Mouse (Mus musculus) CD4-positive helper T cell, adult 2 months (primary cell): ENCODE data around the gene Kmt5c.
A peak's percentile ranks its signal among the peaks of the same experiment; 100 is the strongest.

Experiments
- DNase-seq: peaks from one replicate; pipeline ENCODE4 v3.0.0-alpha.2; 2012; ENCODE audit warnings: low read depth, missing footprints, low spot score

The Kmt5c gene

GRCm38 (mm10) chr7:4739544-4740275 is at the start of gene Kmt5c:
Kmt5c (plus strand) TSS chr7:4740115.
- peak; percentile 100 for DNase-seq

DNA sequence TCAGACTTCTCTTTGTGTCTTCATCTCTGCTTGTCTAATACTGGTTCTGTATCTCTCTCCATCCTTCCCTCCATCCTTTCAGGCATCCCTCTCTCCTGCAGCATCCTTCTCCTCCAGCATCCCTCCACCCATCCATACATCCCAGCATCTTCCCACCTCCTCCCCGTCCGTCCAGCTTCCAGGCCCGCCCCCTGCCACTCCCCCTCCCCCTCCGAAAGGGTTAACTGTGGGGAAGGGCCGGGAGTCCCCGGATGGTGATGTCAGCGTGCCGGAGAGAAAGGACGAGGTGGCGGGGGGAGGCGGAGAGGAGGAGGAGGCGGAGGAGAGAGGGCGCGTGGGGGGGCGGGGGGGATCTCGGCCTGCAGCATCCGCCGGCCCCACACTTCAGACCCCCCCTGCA is 49.5 kb upstream of the Kmt5c start, which contains the start of gene Brsk1:
TSS of gene Brsk1 (plus strand) at position 218 of the 400 bp plus-strand sequence.
- no peak for DNase-seq

DNA sequence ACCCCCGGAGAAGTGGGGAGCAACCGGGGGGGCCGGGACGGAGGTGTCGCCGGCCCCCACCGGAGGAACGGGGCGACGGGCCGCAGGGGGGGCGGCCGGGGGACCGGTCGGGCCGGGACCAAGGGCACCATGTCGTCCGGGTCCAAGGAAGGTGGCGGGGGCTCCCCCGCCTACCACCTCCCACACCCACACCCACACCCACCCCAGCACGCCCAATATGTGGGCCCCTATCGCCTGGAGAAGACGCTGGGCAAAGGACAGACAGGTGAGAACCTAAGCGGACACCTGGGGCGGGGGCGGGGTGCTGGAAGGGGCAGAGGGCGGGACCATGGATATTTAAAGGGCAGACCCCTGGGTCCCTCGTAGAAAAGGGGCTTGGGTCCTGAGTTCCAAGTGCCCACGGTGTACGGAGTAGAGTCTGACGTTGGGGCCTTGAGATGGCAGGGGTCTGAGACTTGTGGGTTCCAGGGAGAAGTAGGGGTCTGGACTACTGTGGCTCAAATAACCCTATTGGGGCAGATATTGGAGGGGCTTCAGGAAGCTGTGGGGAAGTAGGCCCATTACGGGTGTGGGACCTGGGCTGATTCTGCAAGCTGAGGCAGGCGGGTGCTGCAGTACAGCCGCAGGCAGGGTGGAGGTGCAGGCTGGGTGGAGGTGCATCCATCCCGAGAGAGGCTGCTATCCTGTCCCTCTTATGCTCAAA is 48.8 kb upstream of the Kmt5c start:
- no peak for DNase-seq

DNA sequence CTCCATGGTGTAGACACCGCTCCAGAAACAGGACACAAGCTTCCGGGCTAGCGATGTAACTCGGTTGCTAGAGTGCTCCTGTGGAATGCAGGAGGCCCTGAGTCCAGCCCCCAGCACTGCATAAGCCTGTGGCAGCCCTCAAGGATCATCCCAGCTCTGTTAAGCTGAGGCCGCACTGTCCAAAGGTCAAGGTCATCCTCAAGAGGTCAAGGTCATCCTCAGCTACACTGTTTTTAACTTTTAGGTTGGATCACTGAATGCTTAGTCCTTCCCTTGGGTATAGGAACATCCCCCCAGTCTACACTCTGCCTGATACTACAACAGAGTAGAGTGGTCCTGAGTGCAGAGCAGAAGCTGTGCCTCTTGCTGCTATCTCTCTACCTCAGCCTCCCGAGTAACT is 46.9 kb upstream of the Kmt5c start:
- DNase-seq = no peak

DNA sequence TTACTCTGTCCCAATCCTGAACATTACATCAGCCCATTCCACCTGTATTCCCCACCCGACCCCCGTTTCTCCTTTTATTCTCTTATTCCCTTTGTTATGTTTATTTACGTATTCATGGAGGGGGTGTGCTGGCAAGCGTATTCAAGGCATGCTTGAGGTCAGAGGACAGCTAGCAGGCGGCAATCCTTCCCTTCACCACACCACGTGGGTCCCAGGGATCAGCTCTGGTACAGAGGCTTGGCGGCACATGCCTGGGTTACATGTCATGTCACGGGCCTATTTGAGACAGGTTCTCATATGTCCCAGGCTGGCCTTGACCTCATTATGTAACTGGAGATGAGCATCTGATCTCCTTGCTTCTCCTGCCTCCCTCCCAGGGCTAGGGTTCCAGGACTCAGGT is 37.6 kb upstream of the Kmt5c start:
- no peak for DNase-seq

- no peak for DNase-seq
Observed at GRCm38 (mm10) chr7:4703195-4703594, 36.7 kb upstream of the Kmt5c start.

DNA sequence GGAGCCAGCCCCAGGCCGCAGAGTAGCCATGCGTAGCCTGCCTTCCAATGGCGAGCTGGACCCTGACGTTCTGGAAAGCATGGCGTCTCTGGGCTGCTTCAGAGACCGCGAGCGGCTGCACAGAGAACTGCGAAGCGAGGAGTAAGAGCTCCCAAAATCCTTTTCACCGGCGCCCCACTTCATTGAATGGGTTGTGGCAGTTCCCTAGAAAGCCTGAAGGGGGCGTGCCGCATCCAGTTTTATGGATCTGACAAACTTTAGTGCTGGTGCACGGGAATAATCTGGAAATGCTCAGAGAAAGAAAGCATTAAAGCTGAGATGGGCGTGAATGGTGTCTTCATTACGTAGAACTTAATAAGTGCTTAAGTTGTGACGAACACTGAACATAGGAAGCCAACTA is 34.8 kb upstream of the Kmt5c start:
- DNase-seq = no peak

- DNase-seq = no peak
Observed at GRCm38 (mm10) chr7:4712594-4712993, 27.3 kb upstream of the Kmt5c start.

- no peak for DNase-seq
Observed at GRCm38 (mm10) chr7:4716955-4717354, 23.0 kb upstream of the Kmt5c start.

DNA sequence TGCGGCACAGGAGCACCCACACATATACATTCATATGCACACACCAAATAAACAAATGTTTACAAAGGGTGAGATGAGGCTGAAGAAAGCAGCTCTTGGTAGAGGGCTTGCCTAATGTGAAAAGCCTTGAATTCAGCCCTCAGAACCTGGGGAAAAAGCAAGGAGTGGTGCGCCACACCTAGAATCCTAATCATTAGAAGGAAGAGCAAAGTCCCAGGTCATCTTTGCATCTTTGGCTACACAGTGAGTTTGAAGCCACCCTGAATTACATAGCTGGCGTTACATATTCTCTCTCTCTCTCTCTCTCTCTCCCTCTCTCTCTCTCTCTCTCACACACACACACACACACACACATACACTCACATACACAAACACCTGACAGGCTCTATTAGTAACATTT is 20.6 kb upstream of the Kmt5c start:
- DNase-seq = no peak

DNA sequence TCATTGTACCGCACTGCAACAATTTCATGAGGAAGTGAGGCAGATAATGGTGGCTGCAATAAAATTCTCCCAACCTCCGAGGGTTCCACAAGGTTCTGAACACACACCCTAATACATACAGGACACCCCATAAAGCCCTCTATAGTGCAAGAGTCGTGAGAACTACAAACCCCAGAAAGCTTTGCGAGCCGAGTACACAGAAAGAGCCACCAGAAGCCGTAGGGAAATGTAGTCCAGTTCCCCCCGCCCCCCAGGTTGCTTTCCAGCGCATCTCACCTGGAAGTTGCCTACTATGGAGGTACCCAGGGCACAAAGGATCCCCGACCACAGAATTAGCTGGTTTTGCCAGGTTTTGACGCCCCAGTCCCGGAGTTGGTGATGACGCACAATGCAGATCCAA is 16.4 kb upstream of the Kmt5c start:
- DNase-seq = no peak

GRCm38 (mm10) chr7:4724359-4724758 is 15.6 kb upstream of the Kmt5c start:
- DNase-seq = no peak

GRCm38 (mm10) chr7:4725169-4725568 is 14.7 kb upstream of the Kmt5c start, which contains the start of gene Tmem150b:
Tmem150b (minus strand) TSS chr7:4725249.
- no peak for DNase-seq

- no peak for DNase-seq
Observed at GRCm38 (mm10) chr7:4731090-4731489, 8.8 kb upstream of the Kmt5c start.

DNA sequence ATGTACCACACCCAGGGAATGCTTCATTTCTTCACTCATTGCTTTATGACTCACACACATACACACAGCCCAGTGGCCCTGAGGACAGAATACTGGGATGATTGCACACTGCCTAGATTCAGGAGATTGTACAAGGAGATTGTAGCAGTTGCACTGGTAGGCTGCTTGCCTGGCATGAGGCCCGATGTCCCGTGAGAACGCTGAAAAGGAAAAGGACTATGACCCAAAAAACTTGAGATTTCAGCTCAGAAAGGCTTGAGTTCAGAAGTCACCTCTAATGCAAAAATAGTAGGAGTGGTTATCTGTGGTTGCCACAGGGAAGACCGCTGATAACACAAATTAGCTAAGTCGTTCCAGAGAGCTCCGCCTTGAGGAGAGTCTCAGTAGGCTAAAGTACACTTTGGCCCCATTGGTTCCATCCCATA is 6.9 kb upstream of the Kmt5c start:
- no peak for DNase-seq

- DNase-seq = no peak
Observed at GRCm38 (mm10) chr7:4739041-4739543, 823 bp upstream of the Kmt5c start.

- DNase-seq = no peak
Observed at GRCm38 (mm10) chr7:4740309-4740727, 403 bp downstream of the Kmt5c start.

GRCm38 (mm10) chr7:4741151-4741550 is 1.2 kb downstream of the Kmt5c start:
- no peak for DNase-seq

DNA sequence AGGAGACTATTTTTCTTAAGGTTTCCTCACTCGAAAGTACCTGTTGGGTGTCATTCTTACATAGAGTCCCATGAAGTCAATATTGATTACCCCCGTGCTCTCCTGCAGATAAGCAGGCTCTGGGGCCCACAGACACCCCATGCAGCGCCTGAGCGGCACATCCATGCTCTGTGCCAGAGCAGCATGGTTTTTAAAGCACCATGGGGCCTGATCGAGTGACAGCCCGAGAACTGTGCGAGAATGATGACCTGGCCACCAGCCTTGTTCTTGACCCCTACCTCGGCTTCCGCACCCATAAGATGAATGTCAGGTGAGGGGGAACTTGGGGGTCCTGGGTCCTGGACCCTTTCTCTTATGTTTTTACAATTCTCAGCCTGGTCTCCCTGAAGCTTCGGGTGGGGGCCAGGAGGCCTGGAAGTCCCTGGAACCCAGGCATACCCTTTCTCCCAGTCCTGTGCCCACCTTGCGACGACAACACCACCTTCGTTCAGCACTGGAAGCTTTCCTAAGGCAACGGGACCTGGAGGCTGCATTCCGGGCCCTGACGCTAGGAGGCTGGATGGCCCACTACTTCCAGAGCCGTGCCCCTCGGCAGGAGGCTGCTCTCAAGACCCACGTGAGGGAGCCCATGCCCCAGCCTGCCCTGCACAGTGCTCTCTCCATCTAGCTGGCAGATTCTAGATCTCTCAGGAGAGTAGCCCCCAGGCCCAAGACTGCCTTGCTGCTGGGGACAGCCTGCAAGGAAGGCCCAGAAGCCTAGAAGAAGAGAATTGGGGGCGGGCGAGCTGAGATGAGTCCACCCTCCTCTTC is 2.0 kb downstream of the Kmt5c start:
- no peak for DNase-seq

DNA sequence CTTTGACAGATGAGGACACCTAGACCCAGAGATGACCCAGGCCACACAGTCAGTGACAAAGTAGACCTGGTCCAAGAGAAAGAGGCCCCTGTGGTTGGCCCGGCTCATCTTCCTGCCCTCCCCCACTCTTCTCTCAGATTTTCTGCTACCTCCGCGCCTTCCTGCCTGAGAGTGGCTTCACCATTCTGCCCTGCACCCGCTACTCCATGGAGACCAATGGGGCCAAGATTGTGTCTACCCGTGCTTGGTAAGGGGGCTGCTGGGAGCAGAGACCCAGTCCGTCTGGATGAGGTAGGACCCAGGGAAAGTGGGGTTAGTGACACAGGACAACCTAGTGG is 2.5 kb downstream of the Kmt5c start:
- DNase-seq = no peak

GRCm38 (mm10) chr7:4743354-4743753 is 3.4 kb downstream of the Kmt5c start:
- DNase-seq = no peak

DNA sequence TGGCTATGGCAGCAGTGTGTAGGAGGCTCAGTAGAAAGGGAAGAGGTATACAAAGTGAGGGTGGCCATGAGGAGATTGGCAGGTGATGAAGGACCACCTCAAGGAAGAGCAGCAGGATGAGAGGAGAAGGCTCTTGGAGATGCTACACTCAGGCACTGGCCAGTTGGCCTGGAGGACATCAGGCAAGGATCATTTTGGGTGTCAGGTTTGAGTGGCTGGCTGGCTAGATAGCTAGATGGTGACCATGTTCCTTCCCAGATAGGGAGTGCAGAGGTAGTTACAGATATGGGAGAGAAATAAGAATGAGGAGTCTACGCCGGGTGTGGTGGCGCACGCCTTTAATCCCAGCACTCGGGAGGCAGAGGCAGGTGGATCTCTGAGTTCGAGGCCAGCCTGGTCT is 5.0 kb downstream of the Kmt5c start:
- DNase-seq = no peak
